Mouse (Mus musculus): Measurements from ENCODE around the gene Kctd2.

- TF ChIP-seq CTCF (IDR thresholded peaks at IDR 0.05; ENCODE audit: control insufficient read depth, insufficient read depth, low read length) (no peak), POLR2A (IDR thresholded peaks at IDR 0.05; ENCODE audit: borderline replicate concordance, control insufficient read depth, low read depth, low read length) (no peak; the same call in 1 of the 2 replicates)
Measured at GRCm38 (mm10) chr11:115381743-115382539, 38.0 kb upstream of the Kctd2 start, which contains the start of gene Cdr2l.

Data from bone marrow, adult 2 months (tissue).